Mouse (Mus musculus) limb, embryonic 13.5 days (tissue): ENCODE data around the gene 1300017J02Rik. TPM values are rescaled to one million over a fixed set of nuclear protein-coding genes. Genes with fewer than 3 reads are reported as not detected.

ENCODE experiments used
- ATAC-seq: fragments of 200-750 bp; cut with Nextera tagmentation; 2 replicates; pipeline ENCODE4 v1.8.0; 2017; ENCODE audit warnings: low read depth, moderate number of reproducible peaks, moderate TSS enrichment; ENCODE audit not compliant: low FRiP score
- H3K27ac ChIP-seq: fragments of 300-500 bp; sonication (generic); 2 replicates; pipeline ENCODE4 v1.5.1; 2015; ENCODE audit warnings: inconsistent platforms, mild to moderate bottlenecking, moderate library complexity
- H3K27me3 ChIP-seq: fragments of 300-500 bp; sonication (generic); 2 replicates; pipeline ENCODE4 v1.6.1; 2015; ENCODE audit warnings: mild to moderate bottlenecking, inconsistent platforms
- H3K36me3 ChIP-seq: fragments of 300-500 bp; sonication (generic); 2 replicates; pipeline ENCODE4 v1.6.1; 2015; ENCODE audit warnings: inconsistent platforms, mild to moderate bottlenecking, moderate library complexity
- H3K4me1 ChIP-seq: fragments of 300-500 bp; sonication (generic); 2 replicates; pipeline ENCODE4 v1.6.1; 2015; ENCODE audit warnings: inconsistent platforms
- H3K4me2 ChIP-seq: fragments of 300-500 bp; sonication (generic); replicated peaks from 2 replicates; pipeline ENCODE4 v1.6.1; 2015; ENCODE audit warnings: inconsistent platforms, mild to moderate bottlenecking, moderate library complexity
- H3K4me3 ChIP-seq: fragments of 300-500 bp; sonication (generic); 2 replicates; pipeline ENCODE4 v1.5.1; 2015; ENCODE audit warnings: moderate library complexity, mild to moderate bottlenecking, inconsistent platforms
- H3K9ac ChIP-seq: fragments of 300-500 bp; sonication (generic); 2 replicates; pipeline ENCODE4 v1.6.1; 2015; ENCODE audit warnings: mild to moderate bottlenecking, inconsistent platforms
- H3K9me3 ChIP-seq: fragments of 300-500 bp; sonication (generic); 2 replicates; pipeline ENCODE4 v1.6.1; 2016; ENCODE audit warnings: inconsistent platforms
- WGBS: fragments of 180-500 bp; shearing (Covaris S2); methylation state at CpG from one replicate; pipeline ENCODE4 v1.1.7; 2015; 5-methylcytosine and 5-hydroxymethylcytosine counted together
- polyA plus RNA-seq: library from polyadenylated mRNA; unstranded; fragments of >200 nt; fragmentation: Nextera tagmentation; extraction: Ambion mirVana; gene quantifications from 2 replicates; pipeline ENCODE4 v1.2.1, GENCODE M21; 2015

Gene 1300017J02Rik
- polyA plus RNA-seq, 1 experiment from 2014 or later: 3.0 TPM

DNA sequence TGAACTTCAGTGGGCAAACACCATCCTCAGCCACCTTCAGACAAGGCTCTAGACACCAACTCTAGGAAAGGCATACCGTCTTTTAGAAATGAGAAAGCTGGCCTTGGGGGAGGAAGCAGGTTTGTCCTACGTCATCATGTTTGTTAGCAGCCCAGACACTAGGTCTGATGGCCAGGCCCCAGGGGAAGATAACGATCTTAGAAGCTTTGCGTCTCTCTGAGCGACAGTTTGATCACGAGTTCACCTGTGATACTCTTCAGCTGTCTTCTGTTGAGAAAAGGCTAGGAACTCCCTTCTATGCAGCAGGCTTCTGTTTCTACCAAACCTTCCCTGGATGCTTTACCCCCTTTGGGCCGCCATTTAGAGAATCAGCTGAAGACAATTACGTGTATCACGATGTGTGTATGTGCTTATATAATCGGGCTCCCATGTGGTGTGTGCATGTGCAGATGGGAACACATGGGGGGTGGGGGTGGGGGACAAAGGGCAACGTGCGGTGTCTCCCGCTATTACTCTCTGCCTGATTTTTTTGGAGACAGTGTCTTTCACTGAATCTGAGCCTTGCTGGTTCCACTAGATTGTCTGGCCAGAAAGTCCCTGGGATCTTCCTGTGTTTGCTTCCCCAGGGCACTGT lies 76.4 kb downstream of the 1300017J02Rik start:
- no peaks in the 10 kb centered on the region for H3K36me3 ChIP-seq
- H3K4me3 ChIP-seq: no peak overlapping the region
- no peak overlapping the region for H3K4me2 ChIP-seq
- no peak overlapping the region for H3K9ac ChIP-seq
- 81% methylated on average over 13 of the region's 13 CpGs for WGBS
- peaks cover 4% of the 10 kb centered on the region; the same call in 1 of the 2 replicates for H3K4me1 ChIP-seq
- H3K27me3 ChIP-seq: no peaks in the 10 kb centered on the region
- no peak overlapping the region for H3K27ac ChIP-seq
- H3K9me3 ChIP-seq: no peaks in the 10 kb centered on the region
- no peak for ATAC-seq

GRCm38 (mm10) chr9:103227760-103228159 lies 77.1 kb downstream of the 1300017J02Rik start:
- H3K36me3 ChIP-seq: no peaks in the 10 kb centered on the region
- no peaks in the 10 kb centered on the region for H3K9me3 ChIP-seq
- H3K4me1 ChIP-seq: no peaks in the 10 kb centered on the region
- H3K9ac ChIP-seq: no peak overlapping the region
- no peak for ATAC-seq
- no peak overlapping the region for H3K27ac ChIP-seq
- no peak overlapping the region for H3K4me3 ChIP-seq
- WGBS: 90% methylated on average over 16 of the region's 16 CpGs
- H3K4me2 ChIP-seq: no peak overlapping the region
- H3K27me3 ChIP-seq: no peaks in the 10 kb centered on the region

- H3K9ac ChIP-seq: no peak overlapping the region
- ATAC-seq: no peak
- H3K4me3 ChIP-seq: no peak overlapping the region
- no peak overlapping the region for H3K4me2 ChIP-seq
- 90% methylated on average over 15 of the region's 15 CpGs for WGBS
- H3K9me3 ChIP-seq: no peaks in the 10 kb centered on the region
- no peak overlapping the region for H3K27ac ChIP-seq
- H3K27me3 ChIP-seq: no peaks in the 10 kb centered on the region
- H3K4me1 ChIP-seq: no peaks in the 10 kb centered on the region
- no peaks in the 10 kb centered on the region for H3K36me3 ChIP-seq
These were observed 78.1 kb downstream of the 1300017J02Rik start for GRCm38 (mm10) chr9:103226806-103227205.

- Histone ChIP-seq H3K27me3 (no peaks in the 10 kb centered on the region), H3K4me1 (no peaks in the 10 kb centered on the region), H3K36me3 (no peaks in the 10 kb centered on the region), H3K9ac (no peak overlapping the region), H3K4me3 (no peak overlapping the region), H3K27ac (no peak overlapping the region), H3K9me3 (no peaks in the 10 kb centered on the region), H3K4me2 (no peak overlapping the region)
- no peak for ATAC-seq
- 64% methylated on average over 3 of the region's 3 CpGs for WGBS
These were observed 79.4 kb downstream of the 1300017J02Rik start for GRCm38 (mm10) chr9:103225464-103225863.

GRCm38 (mm10) chr9:103224721-103225120 lies 80.2 kb downstream of the 1300017J02Rik start:
- no peaks in the 10 kb centered on the region for H3K4me1 ChIP-seq
- no peaks in the 10 kb centered on the region for H3K9me3 ChIP-seq
- no peak; the same call in 1 of the 2 replicates for ATAC-seq
- no peaks in the 10 kb centered on the region for H3K36me3 ChIP-seq
- WGBS: 96% methylated on average over 7 of the region's 7 CpGs
- no peak overlapping the region for H3K9ac ChIP-seq
- H3K4me3 ChIP-seq: no peak overlapping the region
- H3K27ac ChIP-seq: no peak overlapping the region
- H3K27me3 ChIP-seq: no peaks in the 10 kb centered on the region
- H3K4me2 ChIP-seq: no peak overlapping the region

- Histone ChIP-seq H3K27me3 (no peaks in the 10 kb centered on the region), H3K4me1 (no peaks in the 10 kb centered on the region), H3K9me3 (no peaks in the 10 kb centered on the region), H3K4me2 (no peak overlapping the region), H3K4me3 (no peak overlapping the region), H3K27ac (no peak overlapping the region), H3K9ac (no peak overlapping the region), H3K36me3 (no peaks in the 10 kb centered on the region)
- 84% methylated on average over 6 of the region's 6 CpGs for WGBS
- no peak for ATAC-seq
These were observed 90.6 kb downstream of the 1300017J02Rik start for GRCm38 (mm10) chr9:103214281-103214680.

GRCm38 (mm10) chr9:103213631-103214030 lies 91.3 kb downstream of the 1300017J02Rik start:
- H3K9me3 ChIP-seq: no peaks in the 10 kb centered on the region
- no peaks in the 10 kb centered on the region for H3K4me1 ChIP-seq
- H3K9ac ChIP-seq: 0 out of 2 replicates have a peak overlapping the region, but pooled peaks have one; percentile 13
- 72% methylated on average over 2 of the region's 2 CpGs for WGBS
- no peak overlapping the region for H3K27ac ChIP-seq
- H3K4me3 ChIP-seq: no peak overlapping the region
- no peaks in the 10 kb centered on the region for H3K36me3 ChIP-seq
- no peak for ATAC-seq
- no peak overlapping the region for H3K4me2 ChIP-seq
- no peaks in the 10 kb centered on the region for H3K27me3 ChIP-seq

DNA sequence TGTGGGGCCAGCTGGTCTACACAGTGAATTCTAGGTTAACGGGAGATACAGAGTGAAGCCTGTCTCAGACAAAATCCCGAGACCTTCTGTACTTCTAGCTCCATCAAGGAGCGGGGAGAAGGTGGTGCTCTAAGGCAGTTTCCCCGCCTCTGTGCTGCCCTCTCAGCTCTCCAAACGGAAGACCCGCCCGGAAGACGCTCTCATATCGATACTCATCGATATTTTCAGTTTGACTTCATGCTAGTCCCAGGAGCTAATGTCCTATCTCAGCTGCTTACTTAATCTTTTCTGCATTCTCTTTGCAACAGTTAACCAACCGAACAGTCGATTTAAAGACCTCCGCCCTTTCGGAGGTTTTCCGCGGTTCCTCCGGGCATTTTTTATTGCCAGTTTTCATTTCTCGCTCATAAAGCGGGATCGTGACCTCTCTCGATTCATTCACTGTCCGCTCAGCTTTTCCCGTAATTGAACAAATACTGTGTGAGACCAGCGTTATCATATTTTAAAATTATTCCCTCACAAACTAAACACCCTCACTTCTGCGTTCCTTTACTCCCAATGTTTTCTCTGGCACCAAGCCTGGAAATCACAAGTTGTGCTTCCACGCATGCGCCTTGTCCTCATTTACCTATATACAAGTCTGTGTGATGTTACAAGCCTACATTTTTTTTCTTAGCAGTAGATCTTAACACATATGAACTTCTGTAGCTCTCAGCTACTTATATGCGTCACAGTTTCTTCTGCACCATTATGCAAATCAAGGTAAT lies 92.0 kb downstream of the 1300017J02Rik start:
- H3K4me3 ChIP-seq: peak overlapping the region; percentile 36
- peak overlapping the region; percentile 51 for H3K4me2 ChIP-seq
- no peaks in the 10 kb centered on the region for H3K4me1 ChIP-seq
- ATAC-seq: no peak
- H3K27me3 ChIP-seq: no peaks in the 10 kb centered on the region
- H3K9me3 ChIP-seq: no peaks in the 10 kb centered on the region
- no peak overlapping the region for H3K9ac ChIP-seq
- no peaks in the 10 kb centered on the region for H3K36me3 ChIP-seq
- no peak overlapping the region for H3K27ac ChIP-seq
- 62% methylated on average over 28 of the region's 28 CpGs for WGBS

- Histone ChIP-seq H3K4me1 (no peaks in the 10 kb centered on the region), H3K27ac (no peak overlapping the region), H3K27me3 (no peaks in the 10 kb centered on the region), H3K4me2 (no peak overlapping the region), H3K36me3 (no peaks in the 10 kb centered on the region), H3K9ac (no peak overlapping the region), H3K4me3 (no peak overlapping the region), H3K9me3 (no peaks in the 10 kb centered on the region)
- ATAC-seq: no peak
- WGBS: 54% methylated on average over 6 of the region's 6 CpGs
These were observed 96.0 kb downstream of the 1300017J02Rik start for GRCm38 (mm10) chr9:103208802-103209423.

- ATAC-seq: peak; percentile 85
- Histone ChIP-seq H3K4me1 (no peaks in the 10 kb centered on the region), H3K36me3 (no peaks in the 10 kb centered on the region), H3K9ac (no peak overlapping the region), H3K4me3 (peak overlapping the region; percentile 29), H3K9me3 (no peaks in the 10 kb centered on the region), H3K27ac (no peak overlapping the region), H3K27me3 (no peaks in the 10 kb centered on the region), H3K4me2 (peak overlapping the region; percentile 61)
- WGBS: 10% methylated on average over 16 of the region's 16 CpGs
These were observed 97.0 kb downstream of the 1300017J02Rik start for GRCm38 (mm10) chr9:103207846-103208245.

- Histone ChIP-seq H3K27me3 (no peaks in the 10 kb centered on the region), H3K27ac (no peak overlapping the region), H3K4me2 (no peak overlapping the region), H3K9me3 (no peaks in the 10 kb centered on the region), H3K9ac (no peak overlapping the region), H3K36me3 (no peaks in the 10 kb centered on the region), H3K4me3 (no peak overlapping the region), H3K4me1 (0 out of 2 replicates have a peak, but pooled peaks cover 4% of the 10 kb centered on the region)
- no peak for ATAC-seq
- WGBS: 90% methylated on average over 5 of the region's 5 CpGs
These were observed 99.1 kb downstream of the 1300017J02Rik start for GRCm38 (mm10) chr9:103205786-103206185.

- ATAC-seq: peak; percentile 99
- H3K4me3 ChIP-seq: peak within 1 kb of the TSS; percentile 84
- under 1% methylated on average over 45 of the region's 45 CpGs for WGBS
- 0 out of 2 replicates have a peak, but pooled peaks cover 8% of the 10 kb centered on the region for H3K4me1 ChIP-seq
- H3K9me3 ChIP-seq: no peaks in the 10 kb centered on the region
- no peaks in the 10 kb centered on the region for H3K27me3 ChIP-seq
- H3K9ac ChIP-seq: peak within 1 kb of the TSS; percentile 91
- peaks cover 31% of the 10 kb centered on the region for H3K36me3 ChIP-seq
- peak within 1 kb of the TSS; percentile 84 for H3K27ac ChIP-seq
- H3K4me2 ChIP-seq: peak within 1 kb of the TSS; percentile 75
These were observed 103.2 kb downstream of the 1300017J02Rik start, which contains the start of gene Srprb for GRCm38 (mm10) chr9:103201561-103202260. Gene Srprb (minus strand): TSS chr9:103202137.
